Mouse (Mus musculus): ENCODE measurements around the gene Megf9.

GRCm38 (mm10) chr4:70536661-70537580 lies 2.1 kb upstream of the Megf9 start:
- TF ChIP-seq CTCF (IDR thresholded peaks at IDR 0.05; ENCODE audit: insufficient read depth, low read length) = no peak
- no peak for TF ChIP-seq POLR2A (IDR thresholded peaks at IDR 0.05; ENCODE audit: borderline replicate concordance, extremely low read depth, low read depth, low read length)

All from lung, adult 2 months (tissue).